Mouse (Mus musculus) intestine, embryonic 14.5 days (tissue): ENCODE results near the gene Sprn. TPM values are rescaled to one million over a fixed set of nuclear protein-coding genes. Genes with fewer than 3 reads are reported as not detected.

Experiments used
- ATAC-seq: fragments of 200-750 bp; cut with Nextera tagmentation; replicated peaks from 2 replicates; pipeline ENCODE4 v1.8.0; 2017; ENCODE audit warnings: low read depth, moderate number of reproducible peaks, moderate TSS enrichment, moderate library complexity; ENCODE audit not compliant: low FRiP score, low TSS enrichment
- DNase-seq: peaks from one replicate; pipeline ENCODE4 v3.0.0-alpha.2; 2018; ENCODE audit warnings: low spot score
- H3K27ac ChIP-seq: fragments of 300-500 bp; sonication (generic); 2 replicates; pipeline ENCODE4 v1.5.1; 2014; ENCODE audit warnings: low read depth, mild to moderate bottlenecking, control low read depth
- H3K27me3 ChIP-seq: fragments of 300-500 bp; sonication (generic); replicated peaks from 2 replicates; pipeline ENCODE4 v1.6.1; 2014; ENCODE audit warnings: low read length, control low read depth; ENCODE audit not compliant: control insufficient read depth, insufficient read depth
- H3K36me3 ChIP-seq: fragments of 300-500 bp; sonication (generic); 2 replicates; pipeline ENCODE4 v1.6.1; 2014; ENCODE audit warnings: low read length, control low read depth; ENCODE audit not compliant: control insufficient read depth, insufficient read depth
- H3K4me1 ChIP-seq: fragments of 300-500 bp; sonication (generic); replicated peaks from 2 replicates; pipeline ENCODE4 v1.6.1; 2014; ENCODE audit warnings: low read length, control low read depth, mixed read lengths; ENCODE audit not compliant: control insufficient read depth, insufficient read depth
- H3K4me2 ChIP-seq: fragments of 300-500 bp; sonication (generic); 2 replicates; pipeline ENCODE4 v1.6.1; 2014; ENCODE audit warnings: low read length
- H3K4me3 ChIP-seq: fragments of 300-500 bp; sonication (generic); 2 replicates; pipeline ENCODE4 v1.5.1; 2014; ENCODE audit warnings: low read depth, low read length, control low read depth, mixed read lengths
- H3K9ac ChIP-seq: fragments of 300-500 bp; sonication (generic); 2 replicates; pipeline ENCODE4 v1.6.1; 2014; ENCODE audit warnings: mild to moderate bottlenecking, low read length
- H3K9me3 ChIP-seq: fragments of 300-500 bp; sonication (generic); 2 replicates; pipeline ENCODE4 v1.6.1; 2016; ENCODE audit warnings: low read length, control low read depth; ENCODE audit not compliant: control insufficient read depth
- WGBS: fragments of 180-500 bp; shearing (Covaris S2); extraction: QIAGEN DNeasy Blood & Tissue Kit; methylation state at CpG from one replicate; pipeline ENCODE4 v1.1.7; 2014; 5-methylcytosine and 5-hydroxymethylcytosine counted together
- polyA plus RNA-seq: library from polyadenylated mRNA; unstranded; fragments of >200 nt; fragmentation: Nextera tagmentation; extraction: Ambion mirVana; gene quantifications from 2 replicates; pipeline ENCODE4 v1.2.1, GENCODE M21; 2014

Sprn gene
- 0.72 and 0.77 TPM in 2 replicates for polyA plus RNA-seq

DNA sequence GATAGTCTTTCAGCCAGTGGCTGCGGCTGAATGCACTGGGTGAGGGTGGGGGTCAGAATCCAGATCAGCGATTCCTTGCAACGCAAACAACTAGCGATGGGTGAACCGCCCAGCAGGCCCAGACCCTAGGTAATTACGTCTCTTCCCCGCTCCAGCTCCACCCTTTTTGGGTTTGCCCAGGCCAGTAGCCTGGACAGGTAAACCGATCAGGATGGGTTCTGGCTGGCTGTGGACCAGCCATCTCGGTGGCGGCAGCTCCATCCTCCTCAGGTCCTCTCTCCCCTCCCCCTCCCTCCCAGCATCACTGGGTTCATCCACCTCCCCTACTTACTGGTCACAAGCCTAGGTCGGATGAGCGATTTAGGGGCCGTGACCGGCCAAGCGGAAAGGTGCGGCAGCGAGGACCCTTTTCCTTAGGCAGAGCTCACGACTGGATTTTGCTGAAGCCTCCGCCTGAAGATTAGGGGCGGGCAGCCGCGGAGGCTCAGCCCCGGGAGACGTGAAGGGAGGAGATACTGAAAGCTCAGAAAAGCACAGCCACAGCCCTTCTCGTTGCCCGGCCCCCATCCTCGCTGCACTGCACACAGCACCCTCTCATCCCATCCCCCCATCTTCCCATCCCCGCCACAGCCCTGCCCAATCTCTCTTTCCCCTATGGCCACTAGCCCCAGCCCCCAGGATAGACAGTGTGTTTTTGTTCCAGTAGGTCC, at the start of gene Sprn:
Sprn (minus strand) TSS at position 660 of the 710 bp plus-strand sequence.
- DNase-seq (no peak), ATAC-seq (no peak)
- peaks cover 4% of the 10 kb centered on the region; the same call in 1 of the 2 replicates for H3K36me3 ChIP-seq
- no peaks in the 10 kb centered on the region for H3K9me3 ChIP-seq
- H3K27me3 ChIP-seq: peaks cover 39% of the 10 kb centered on the region
- H3K4me2 ChIP-seq: peak within 1 kb of the TSS; percentile 45
- H3K4me3 ChIP-seq: peak within 1 kb of the TSS; percentile 22
- H3K27ac ChIP-seq: no peak within 1 kb of the TSS
- WGBS: 2% methylated on average over 28 of the region's 28 CpGs
- H3K9ac ChIP-seq: 0 out of 2 replicates have a peak within 1 kb of the TSS, but pooled peaks have one; percentile 13
- H3K4me1 ChIP-seq: no peaks in the 10 kb centered on the region

DNA sequence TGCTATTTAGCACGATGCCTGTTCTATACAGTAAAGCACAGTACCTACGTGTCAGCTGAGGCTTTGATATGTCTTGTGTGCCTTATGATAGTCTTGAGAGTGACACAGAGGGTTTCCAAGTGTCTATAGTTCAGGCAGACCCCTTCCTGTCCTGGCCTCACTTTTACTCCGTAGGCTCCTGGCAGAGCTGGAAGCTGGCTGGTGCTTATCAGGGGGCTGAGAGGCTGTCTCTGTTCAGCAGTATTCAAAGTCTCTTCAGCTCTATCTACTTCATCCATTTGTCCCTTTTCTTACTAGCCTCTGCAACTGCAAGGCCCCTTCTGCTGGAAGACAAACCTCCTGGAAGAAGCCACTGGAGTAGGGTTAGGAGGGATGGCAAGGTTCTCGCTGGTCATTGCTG, 46.4 kb upstream of the Sprn start:
- Histone ChIP-seq H3K4me1 (no peaks in the 10 kb centered on the region), H3K27ac (no peak overlapping the region), H3K4me2 (no peak overlapping the region), H3K36me3 (no peaks in the 10 kb centered on the region), H3K27me3 (no peaks in the 10 kb centered on the region), H3K4me3 (no peak overlapping the region), H3K9me3 (no peaks in the 10 kb centered on the region), H3K9ac (no peak overlapping the region)
- 85% methylated on average over 4 of the region's 4 CpGs for WGBS
- ATAC-seq: no peak
- no peak for DNase-seq

- Histone ChIP-seq H3K4me2 (no peak overlapping the region), H3K9me3 (no peaks in the 10 kb centered on the region), H3K9ac (no peak overlapping the region), H3K27ac (no peak overlapping the region), H3K4me3 (no peak overlapping the region), H3K4me1 (no peaks in the 10 kb centered on the region), H3K36me3 (no peaks in the 10 kb centered on the region), H3K27me3 (no peaks in the 10 kb centered on the region)
- ATAC-seq (no peak), DNase-seq (no peak)
- 87% methylated on average over 8 of the region's 8 CpGs for WGBS
Observed at GRCm38 (mm10) chr7:140196002-140196401, 41.3 kb upstream of the Sprn start.

- 83% methylated on average over 4 of the region's 4 CpGs for WGBS
- Histone ChIP-seq H3K36me3 (no peaks in the 10 kb centered on the region), H3K4me1 (no peaks in the 10 kb centered on the region), H3K9ac (no peak overlapping the region), H3K4me3 (no peak overlapping the region), H3K9me3 (no peaks in the 10 kb centered on the region), H3K27me3 (no peaks in the 10 kb centered on the region), H3K4me2 (no peak overlapping the region), H3K27ac (no peak overlapping the region)
- DNase-seq (no peak), ATAC-seq (no peak)
Observed at GRCm38 (mm10) chr7:140194031-140194430, 39.4 kb upstream of the Sprn start.

GRCm38 (mm10) chr7:140192851-140193250, 38.2 kb upstream of the Sprn start:
- Histone ChIP-seq H3K27ac (no peak overlapping the region), H3K4me3 (no peak overlapping the region), H3K9ac (no peak overlapping the region), H3K36me3 (no peaks in the 10 kb centered on the region), H3K27me3 (no peaks in the 10 kb centered on the region), H3K9me3 (no peaks in the 10 kb centered on the region), H3K4me2 (no peak overlapping the region), H3K4me1 (no peaks in the 10 kb centered on the region)
- WGBS: 85% methylated on average over 2 of the region's 2 CpGs
- no peak for ATAC-seq
- DNase-seq: no peak

DNA sequence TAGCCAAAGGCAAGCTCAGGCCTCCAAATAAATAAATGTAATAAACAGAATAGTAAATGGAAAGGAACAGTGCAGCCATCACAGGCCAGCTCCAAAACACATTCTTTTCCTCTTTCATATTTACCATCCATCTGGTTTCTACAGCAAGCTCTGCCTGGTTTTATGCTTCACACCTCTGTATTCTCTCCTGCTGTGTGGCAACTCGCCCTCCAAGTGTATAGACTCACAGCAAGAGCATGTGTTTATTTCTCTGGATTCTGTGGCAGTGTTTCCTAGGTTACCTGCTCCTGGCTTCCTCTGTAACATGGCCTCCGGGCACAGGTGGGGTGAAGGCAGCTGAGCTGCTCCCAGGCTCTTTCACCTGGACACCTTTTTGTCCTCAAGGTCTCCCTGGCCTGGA, 37.8 kb upstream of the Sprn start:
- DNase-seq (no peak), ATAC-seq (no peak)
- Histone ChIP-seq H3K9me3 (no peaks in the 10 kb centered on the region), H3K9ac (no peak overlapping the region), H3K27me3 (no peaks in the 10 kb centered on the region), H3K4me2 (no peak overlapping the region), H3K4me3 (no peak overlapping the region), H3K36me3 (no peaks in the 10 kb centered on the region), H3K4me1 (no peaks in the 10 kb centered on the region), H3K27ac (no peak overlapping the region)
- 45% methylated on average over 2 of the region's 2 CpGs for WGBS

- Histone ChIP-seq H3K4me2 (no peak overlapping the region), H3K27ac (no peak overlapping the region), H3K27me3 (no peaks in the 10 kb centered on the region), H3K36me3 (no peaks in the 10 kb centered on the region), H3K4me1 (no peaks in the 10 kb centered on the region), H3K9me3 (no peaks in the 10 kb centered on the region), H3K4me3 (no peak overlapping the region), H3K9ac (no peak overlapping the region)
- DNase-seq (no peak), ATAC-seq (no peak)
- WGBS: 88% methylated on average over 1 of the region's 1 CpGs
Observed at GRCm38 (mm10) chr7:140190435-140190834, 35.8 kb upstream of the Sprn start.

DNA sequence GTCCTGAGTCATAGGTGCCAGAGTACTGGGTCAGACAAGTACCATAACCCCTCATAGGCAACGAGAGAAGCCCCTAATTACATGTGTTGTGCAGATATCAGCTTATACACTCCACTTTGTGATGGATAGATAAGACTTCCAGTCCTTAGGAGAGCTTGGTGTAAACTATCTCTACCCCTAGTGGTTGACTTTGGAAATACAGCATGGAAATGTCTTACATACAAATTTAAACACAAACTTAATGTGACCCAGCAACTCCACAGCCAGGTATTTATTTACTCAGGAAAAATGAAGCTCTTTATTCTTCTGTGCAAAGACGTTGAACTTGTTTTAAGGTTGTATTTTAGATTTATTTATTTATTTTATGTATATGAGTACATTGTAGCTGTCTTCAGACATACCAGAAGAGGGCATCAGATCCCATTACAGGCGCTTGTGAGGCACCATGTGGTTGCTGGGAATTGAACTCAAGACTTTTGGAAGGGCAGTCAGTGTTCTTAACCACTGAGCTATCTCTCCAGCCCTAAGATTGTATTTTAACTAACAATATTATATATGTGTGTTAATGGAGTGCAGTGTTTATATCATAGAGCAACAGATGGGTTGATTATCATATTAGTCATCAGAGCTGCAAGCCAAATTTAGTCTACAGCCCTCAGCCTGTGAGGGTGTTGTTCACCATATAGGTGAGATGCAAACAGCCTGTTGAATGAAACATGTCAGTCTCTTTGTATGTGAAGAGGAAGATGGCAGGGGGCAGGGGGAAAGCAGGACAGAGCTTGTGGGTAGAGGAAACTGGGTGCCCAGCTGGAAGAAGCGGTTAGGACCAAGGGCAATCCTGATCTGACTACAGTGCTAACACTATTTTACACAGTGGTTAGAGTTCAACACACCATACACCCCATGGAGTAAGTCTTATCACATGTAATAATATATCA, 34.0 kb upstream of the Sprn start:
- Histone ChIP-seq H3K9me3 (no peaks in the 10 kb centered on the region), H3K27me3 (no peaks in the 10 kb centered on the region), H3K4me2 (no peak overlapping the region), H3K4me3 (no peak overlapping the region), H3K4me1 (no peaks in the 10 kb centered on the region), H3K27ac (no peak overlapping the region), H3K9ac (no peak overlapping the region), H3K36me3 (no peaks in the 10 kb centered on the region)
- WGBS: 62% methylated on average over 4 of the region's 4 CpGs
- DNase-seq (no peak), ATAC-seq (no peak)
